Mouse (Mus musculus): ENCODE data around the gene Myh11. TPM values are rescaled to one million over a fixed set of nuclear protein-coding genes. Genes with fewer than 3 reads are reported as not detected.

Gene Myh11
- polyA plus RNA-seq, 1 experiment from 2014 or later, result 0.43 TPM

MicroRNAs within 50 kb of the gene (microRNA counts, 519-probe panel; counts per million panel counts)
- 2,781 counts per million, percentile 72 among the panel's probes with 10 or more counts for microRNA mmu-miR-484

Small RNA genes lying within 50 kb of the gene (microRNA-seq; reads per million reads assigned to microRNA genes)
- 3,253 reads per million, percentile 87 among the genes with 10 or more reads in this experiment for gene Mir484

Other genes starting within 250 kb of the Myh11 start
- gene Nde1, start 128.1 kb downstream of the Myh11 start, polyA plus RNA-seq (2015; fragmentation: Nextera tagmentation; extraction: Ambion mirVana), result 50.6 and 61.3 TPM in 2 replicates
- gene Marf1, start 128.0 kb downstream of the Myh11 start, polyA plus RNA-seq (2015; fragmentation: Nextera tagmentation; extraction: Ambion mirVana), result 17.3 and 21.9 TPM in 2 replicates
- 206 and 213 TPM in 2 replicates for gene Fopnl, start 26.0 kb upstream of the Myh11 start, polyA plus RNA-seq (2015; fragmentation: Nextera tagmentation; extraction: Ambion mirVana)
- 11.3 and 11.6 TPM in 2 replicates for gene Abcc1, start 70.2 kb upstream of the Myh11 start, polyA plus RNA-seq (2015; fragmentation: Nextera tagmentation; extraction: Ambion mirVana)

Measured in forebrain, embryonic 16.5 days (tissue).